Mouse (Mus musculus): ENCODE data around the gene Rxfp2. TPM values are rescaled to one million over a fixed set of nuclear protein-coding genes. Genes with fewer than 3 reads are reported as not detected.

The Rxfp2 gene
- 0.33 and 1.0 TPM in 2 replicates for polyA plus RNA-seq (2015; fragmentation: Nextera tagmentation; extraction: Ambion mirVana)

GRCm38 (mm10) chr5:150018656-150019055, at the start of gene Rxfp2:
TSS of gene Rxfp2 (plus strand) at chr5:150018675.
- Histone ChIP-seq H3K36me3 (no peaks in the 10 kb centered on the region), H3K4me3 (replicated peaks) (no peak within 1 kb of the TSS), H3K9ac (no peak within 1 kb of the TSS), H3K4me2 (replicated peaks) (no peak within 1 kb of the TSS), H3K27ac (replicated peaks) (no peak within 1 kb of the TSS), H3K27me3 (peaks cover 6% of the 10 kb centered on the region), H3K9me3 (replicated peaks) (no peaks in the 10 kb centered on the region), H3K4me1 (no peaks in the 10 kb centered on the region)
- no peak for ATAC-seq (ENCODE audit: insufficient number of reproducible peaks, low FRiP score, low TSS enrichment, low read depth)
- 56% methylated on average over 19 of the region's 19 CpGs for WGBS

- WGBS, result 84% methylated on average over 11 of the region's 11 CpGs
- no peak overlapping the region for H3K9ac ChIP-seq
- H3K9me3 ChIP-seq (replicated peaks), result no peaks in the 10 kb centered on the region
- no peak overlapping the region for H3K4me2 ChIP-seq (replicated peaks)
- H3K27ac ChIP-seq (replicated peaks), result no peak overlapping the region
- H3K4me3 ChIP-seq (replicated peaks), result no peak overlapping the region
- no peak for ATAC-seq (ENCODE audit: insufficient number of reproducible peaks, low FRiP score, low TSS enrichment, low read depth)
- H3K4me1 ChIP-seq, result no peaks in the 10 kb centered on the region
- no peaks in the 10 kb centered on the region for H3K36me3 ChIP-seq
- no peaks in the 10 kb centered on the region for H3K27me3 ChIP-seq
Measured at GRCm38 (mm10) chr5:149970261-149970660, 48.2 kb upstream of the Rxfp2 start.

- H3K27me3 ChIP-seq, result no peaks in the 10 kb centered on the region
- H3K9me3 ChIP-seq (replicated peaks), result no peaks in the 10 kb centered on the region
- no peak for ATAC-seq (ENCODE audit: insufficient number of reproducible peaks, low FRiP score, low TSS enrichment, low read depth)
- H3K27ac ChIP-seq (replicated peaks), result no peak overlapping the region
- no peaks in the 10 kb centered on the region for H3K36me3 ChIP-seq
- no peak overlapping the region for H3K4me2 ChIP-seq (replicated peaks)
- no peaks in the 10 kb centered on the region for H3K4me1 ChIP-seq
- no peak overlapping the region for H3K9ac ChIP-seq
- H3K4me3 ChIP-seq (replicated peaks), result no peak overlapping the region
- 89% methylated on average over 2 of the region's 2 CpGs for WGBS
Measured at GRCm38 (mm10) chr5:149977027-149977426, 41.4 kb upstream of the Rxfp2 start.

GRCm38 (mm10) chr5:149983621-149984020, 34.9 kb upstream of the Rxfp2 start:
- Histone ChIP-seq H3K27ac (replicated peaks) (no peak overlapping the region), H3K27me3 (no peaks in the 10 kb centered on the region), H3K4me1 (no peaks in the 10 kb centered on the region), H3K4me3 (replicated peaks) (no peak overlapping the region), H3K9me3 (replicated peaks) (no peaks in the 10 kb centered on the region), H3K36me3 (no peaks in the 10 kb centered on the region), H3K4me2 (replicated peaks) (no peak overlapping the region), H3K9ac (no peak overlapping the region)
- no peak for ATAC-seq (ENCODE audit: insufficient number of reproducible peaks, low FRiP score, low TSS enrichment, low read depth)
- WGBS, result 77% methylated on average over 4 of the region's 4 CpGs

- H3K9me3 ChIP-seq (replicated peaks), result 0 out of 2 replicates have a peak, but pooled peaks cover 6% of the 10 kb centered on the region
- H3K4me1 ChIP-seq, result no peaks in the 10 kb centered on the region
- no peak overlapping the region for H3K4me3 ChIP-seq (replicated peaks)
- no peaks in the 10 kb centered on the region for H3K27me3 ChIP-seq
- H3K27ac ChIP-seq (replicated peaks), result no peak overlapping the region
- H3K9ac ChIP-seq, result no peak overlapping the region
- no peak for ATAC-seq (ENCODE audit: insufficient number of reproducible peaks, low FRiP score, low TSS enrichment, low read depth)
- no peaks in the 10 kb centered on the region for H3K36me3 ChIP-seq
- WGBS, result 72% methylated on average over 5 of the region's 5 CpGs
- H3K4me2 ChIP-seq (replicated peaks), result no peak overlapping the region
Measured at GRCm38 (mm10) chr5:149994578-149994977, 23.9 kb upstream of the Rxfp2 start.

GRCm38 (mm10) chr5:149996614-149997013, 21.9 kb upstream of the Rxfp2 start:
- no peaks in the 10 kb centered on the region for H3K27me3 ChIP-seq
- no peak overlapping the region for H3K4me3 ChIP-seq (replicated peaks)
- WGBS, result 91% methylated on average over 4 of the region's 4 CpGs
- H3K4me1 ChIP-seq, result no peaks in the 10 kb centered on the region
- no peak overlapping the region for H3K27ac ChIP-seq (replicated peaks)
- no peaks in the 10 kb centered on the region for H3K36me3 ChIP-seq
- no peak for ATAC-seq (ENCODE audit: insufficient number of reproducible peaks, low FRiP score, low TSS enrichment, low read depth)
- H3K4me2 ChIP-seq (replicated peaks), result no peak overlapping the region
- H3K9ac ChIP-seq, result no peak overlapping the region
- 0 out of 2 replicates have a peak, but pooled peaks cover 6% of the 10 kb centered on the region for H3K9me3 ChIP-seq (replicated peaks)

- WGBS, result 66% methylated on average over 22 of the region's 22 CpGs
- H3K36me3 ChIP-seq, result no peaks in the 10 kb centered on the region
- H3K9ac ChIP-seq, result no peak overlapping the region
- H3K4me3 ChIP-seq (replicated peaks), result no peak overlapping the region
- no peaks in the 10 kb centered on the region for H3K27me3 ChIP-seq
- ATAC-seq (ENCODE audit: insufficient number of reproducible peaks, low FRiP score, low TSS enrichment, low read depth), result no peak
- no peak overlapping the region for H3K27ac ChIP-seq (replicated peaks)
- H3K4me1 ChIP-seq, result no peaks in the 10 kb centered on the region
- no peak overlapping the region for H3K4me2 ChIP-seq (replicated peaks)
- H3K9me3 ChIP-seq (replicated peaks), result 0 out of 2 replicates have a peak, but pooled peaks cover 6% of the 10 kb centered on the region
Measured at GRCm38 (mm10) chr5:149997321-149998034, 21.0 kb upstream of the Rxfp2 start.

- Histone ChIP-seq H3K4me1 (no peaks in the 10 kb centered on the region), H3K27ac (replicated peaks) (no peak overlapping the region), H3K9ac (no peak overlapping the region), H3K36me3 (no peaks in the 10 kb centered on the region), H3K27me3 (no peaks in the 10 kb centered on the region), H3K4me3 (replicated peaks) (no peak overlapping the region), H3K9me3 (replicated peaks) (0 out of 2 replicates have a peak, but pooled peaks cover 6% of the 10 kb centered on the region), H3K4me2 (replicated peaks) (no peak overlapping the region)
- no peak for ATAC-seq (ENCODE audit: insufficient number of reproducible peaks, low FRiP score, low TSS enrichment, low read depth)
- 60% methylated on average over 7 of the region's 7 CpGs for WGBS
Measured at GRCm38 (mm10) chr5:149998311-149998710, 20.2 kb upstream of the Rxfp2 start.

- no peak overlapping the region for H3K4me3 ChIP-seq (replicated peaks)
- no peak for ATAC-seq (ENCODE audit: insufficient number of reproducible peaks, low FRiP score, low TSS enrichment, low read depth)
- H3K27ac ChIP-seq (replicated peaks), result no peak overlapping the region
- 55% methylated on average over 6 of the region's 6 CpGs for WGBS
- no peak overlapping the region for H3K4me2 ChIP-seq (replicated peaks)
- H3K36me3 ChIP-seq, result no peaks in the 10 kb centered on the region
- no peak overlapping the region for H3K9ac ChIP-seq
- no peaks in the 10 kb centered on the region for H3K9me3 ChIP-seq (replicated peaks)
- H3K27me3 ChIP-seq, result no peaks in the 10 kb centered on the region
- no peaks in the 10 kb centered on the region for H3K4me1 ChIP-seq
Measured at GRCm38 (mm10) chr5:150005355-150005754, 13.1 kb upstream of the Rxfp2 start.

- Histone ChIP-seq H3K27me3 (peaks cover 6% of the 10 kb centered on the region), H3K4me2 (replicated peaks) (no peak overlapping the region), H3K9me3 (replicated peaks) (no peaks in the 10 kb centered on the region), H3K4me3 (replicated peaks) (no peak overlapping the region), H3K4me1 (no peaks in the 10 kb centered on the region), H3K9ac (no peak overlapping the region), H3K27ac (replicated peaks) (no peak overlapping the region), H3K36me3 (no peaks in the 10 kb centered on the region)
- 30% methylated on average over 10 of the region's 10 CpGs for WGBS
- no peak for ATAC-seq (ENCODE audit: insufficient number of reproducible peaks, low FRiP score, low TSS enrichment, low read depth)
Measured at GRCm38 (mm10) chr5:150016861-150017260, 1.6 kb upstream of the Rxfp2 start.

- H3K4me1 ChIP-seq, result no peaks in the 10 kb centered on the region
- H3K27ac ChIP-seq (replicated peaks), result no peak overlapping the region
- no peak for ATAC-seq (ENCODE audit: insufficient number of reproducible peaks, low FRiP score, low TSS enrichment, low read depth)
- 57% methylated on average over 9 of the region's 9 CpGs for WGBS
- peaks cover 6% of the 10 kb centered on the region for H3K27me3 ChIP-seq
- H3K9ac ChIP-seq, result no peak overlapping the region
- H3K9me3 ChIP-seq (replicated peaks), result no peaks in the 10 kb centered on the region
- H3K4me3 ChIP-seq (replicated peaks), result no peak overlapping the region
- H3K4me2 ChIP-seq (replicated peaks), result no peak overlapping the region
- no peaks in the 10 kb centered on the region for H3K36me3 ChIP-seq
Measured at GRCm38 (mm10) chr5:150017672-150018071, 803 bp upstream of the Rxfp2 start.

GRCm38 (mm10) chr5:150020851-150021250, 2.4 kb downstream of the Rxfp2 start:
- H3K4me1 ChIP-seq, result no peaks in the 10 kb centered on the region
- 3% methylated on average over 6 of the region's 6 CpGs for WGBS
- no peak overlapping the region for H3K4me2 ChIP-seq (replicated peaks)
- no peak overlapping the region for H3K4me3 ChIP-seq (replicated peaks)
- no peaks in the 10 kb centered on the region for H3K36me3 ChIP-seq
- no peak overlapping the region for H3K27ac ChIP-seq (replicated peaks)
- H3K9me3 ChIP-seq (replicated peaks), result no peaks in the 10 kb centered on the region
- H3K27me3 ChIP-seq, result peaks cover 6% of the 10 kb centered on the region
- H3K9ac ChIP-seq, result no peak overlapping the region
- no peak for ATAC-seq (ENCODE audit: insufficient number of reproducible peaks, low FRiP score, low TSS enrichment, low read depth)
